Mouse (Mus musculus) cortical plate, adult 2 months (tissue): ENCODE data around the gene Sele.

Source experiments
- CTCF ChIP-seq: fragments of 200-500 bp; IDR thresholded peaks from 2 replicates; pipeline ENCODE4 v1.5.1; 2011; ENCODE audit warnings: mild to moderate bottlenecking, control low read depth, low read length; ENCODE audit not compliant: insufficient read depth; ENCODE audit errors: extremely low read depth
- POLR2A ChIP-seq: fragments of 200-500 bp; IDR thresholded peaks from 2 replicates; pipeline ENCODE4 v1.6.1; 2011; ENCODE audit warnings: mild to moderate bottlenecking, low read length, control low read depth; ENCODE audit not compliant: insufficient read depth; ENCODE audit errors: extremely low read depth

GRCm38 (mm10) chr1:164061278-164061677 is 13.2 kb downstream of the Sele start:
- TF ChIP-seq CTCF (peak; percentile 34; the same call in 1 of the 2 replicates), POLR2A (no peak)
